Mouse (Mus musculus) cerebellum, adult 8-10 months (tissue): Measurements from ENCODE around the gene Bcl2l2.

Source experiments
- DNase-seq: peaks from one replicate; pipeline ENCODE4 v3.0.0; 2022

Bcl2l2 gene

GRCm38 (mm10) chr14:54937361-54938182, 54.4 kb downstream of the Bcl2l2 start:
- DNase-seq, result no peak
